Mouse (Mus musculus): ENCODE data around the gene Ttyh3. TPM values are rescaled to one million over a fixed set of nuclear protein-coding genes. Genes with fewer than 3 reads are reported as not detected.

The Ttyh3 gene
- polyA plus RNA-seq, 1 experiment, result 72.5 TPM

GRCm38 (mm10) chr5:140633432-140633831 is 15.4 kb downstream of the Ttyh3 start:
- peaks cover 23% of the 10 kb centered on the region for H3K36me3 ChIP-seq (ENCODE audit: control insufficient read depth, insufficient read depth, low read length)
- no peak for TF ChIP-seq POLR2A (IDR thresholded peaks at IDR 0.05; ENCODE audit: low read depth, low read length)
- no peak for TF ChIP-seq CTCF (IDR thresholded peaks at IDR 0.05; ENCODE audit: extremely low read depth, insufficient read length, insufficient replicate concordance, low read depth, low read length)
- peaks cover 8% of the 10 kb centered on the region; the same call in 1 of the 2 replicates for H3K4me1 ChIP-seq (ENCODE audit: control insufficient read depth, insufficient read depth, insufficient read length, low read length)
- H3K27me3 ChIP-seq (ENCODE audit: control insufficient read depth, insufficient read depth, low read length), result no peaks in the 10 kb centered on the region
- 77% methylated on average over 7 of the region's 7 CpGs for WGBS
- H3K27ac ChIP-seq (ENCODE audit: insufficient read depth, low read depth, low read length), result no peak overlapping the region
- H3K4me3 ChIP-seq (ENCODE audit: low read depth, low read length), result no peak overlapping the region

- H3K27me3 ChIP-seq (ENCODE audit: control insufficient read depth, insufficient read depth, low read length), result no peaks in the 10 kb centered on the region
- H3K27ac ChIP-seq (ENCODE audit: insufficient read depth, low read depth, low read length), result no peak overlapping the region
- no peak for TF ChIP-seq POLR2A (IDR thresholded peaks at IDR 0.05; ENCODE audit: low read depth, low read length)
- TF ChIP-seq CTCF (IDR thresholded peaks at IDR 0.05; ENCODE audit: extremely low read depth, insufficient read length, insufficient replicate concordance, low read depth, low read length), result peak; percentile 56; the same call in 1 of the 2 replicates
- peaks cover 41% of the 10 kb centered on the region for H3K36me3 ChIP-seq (ENCODE audit: control insufficient read depth, insufficient read depth, low read length)
- WGBS, result 87% methylated on average over 9 of the region's 9 CpGs
- peaks cover 10% of the 10 kb centered on the region for H3K4me1 ChIP-seq (ENCODE audit: control insufficient read depth, insufficient read depth, insufficient read length, low read length)
- H3K4me3 ChIP-seq (ENCODE audit: low read depth, low read length), result no peak overlapping the region
Measured at GRCm38 (mm10) chr5:140628995-140629394, 19.8 kb downstream of the Ttyh3 start.

GRCm38 (mm10) chr5:140627580-140627979 is 21.3 kb downstream of the Ttyh3 start:
- 96% methylated on average over 5 of the region's 5 CpGs for WGBS
- H3K4me1 ChIP-seq (ENCODE audit: control insufficient read depth, insufficient read depth, insufficient read length, low read length), result peaks cover 19% of the 10 kb centered on the region
- peak; percentile 14; the same call in 1 of the 2 replicates for TF ChIP-seq CTCF (IDR thresholded peaks at IDR 0.05; ENCODE audit: extremely low read depth, insufficient read length, insufficient replicate concordance, low read depth, low read length)
- no peak for TF ChIP-seq POLR2A (IDR thresholded peaks at IDR 0.05; ENCODE audit: low read depth, low read length)
- H3K36me3 ChIP-seq (ENCODE audit: control insufficient read depth, insufficient read depth, low read length), result peaks cover 37% of the 10 kb centered on the region
- H3K27me3 ChIP-seq (ENCODE audit: control insufficient read depth, insufficient read depth, low read length), result no peaks in the 10 kb centered on the region
- H3K4me3 ChIP-seq (ENCODE audit: low read depth, low read length), result no peak overlapping the region
- H3K27ac ChIP-seq (ENCODE audit: insufficient read depth, low read depth, low read length), result no peak overlapping the region

GRCm38 (mm10) chr5:140624961-140625360 is 23.9 kb downstream of the Ttyh3 start:
- Histone ChIP-seq H3K4me1 (ENCODE audit: control insufficient read depth, insufficient read depth, insufficient read length, low read length) (peaks cover 19% of the 10 kb centered on the region), H3K27ac (ENCODE audit: insufficient read depth, low read depth, low read length) (no peak overlapping the region), H3K27me3 (ENCODE audit: control insufficient read depth, insufficient read depth, low read length) (no peaks in the 10 kb centered on the region), H3K4me3 (ENCODE audit: low read depth, low read length) (no peak overlapping the region), H3K36me3 (ENCODE audit: control insufficient read depth, insufficient read depth, low read length) (peaks cover 33% of the 10 kb centered on the region)
- TF ChIP-seq POLR2A (IDR thresholded peaks at IDR 0.05; ENCODE audit: low read depth, low read length) (no peak), CTCF (IDR thresholded peaks at IDR 0.05; ENCODE audit: extremely low read depth, insufficient read length, insufficient replicate concordance, low read depth, low read length) (no peak)
- 94% methylated on average over 13 of the region's 13 CpGs for WGBS

- TF ChIP-seq CTCF (IDR thresholded peaks at IDR 0.05; ENCODE audit: extremely low read depth, insufficient read length, insufficient replicate concordance, low read depth, low read length) (no peak), POLR2A (IDR thresholded peaks at IDR 0.05; ENCODE audit: low read depth, low read length) (no peak)
- H3K27ac ChIP-seq (ENCODE audit: insufficient read depth, low read depth, low read length), result no peak overlapping the region
- peaks cover 19% of the 10 kb centered on the region for H3K4me1 ChIP-seq (ENCODE audit: control insufficient read depth, insufficient read depth, insufficient read length, low read length)
- no peak overlapping the region for H3K4me3 ChIP-seq (ENCODE audit: low read depth, low read length)
- 52% methylated on average over 5 of the region's 5 CpGs for WGBS
- H3K27me3 ChIP-seq (ENCODE audit: control insufficient read depth, insufficient read depth, low read length), result no peaks in the 10 kb centered on the region
- H3K36me3 ChIP-seq (ENCODE audit: control insufficient read depth, insufficient read depth, low read length), result peaks cover 31% of the 10 kb centered on the region
Measured at GRCm38 (mm10) chr5:140624238-140624637, 24.6 kb downstream of the Ttyh3 start.

- H3K27me3 ChIP-seq (ENCODE audit: control insufficient read depth, insufficient read depth, low read length), result no peaks in the 10 kb centered on the region
- H3K36me3 ChIP-seq (ENCODE audit: control insufficient read depth, insufficient read depth, low read length), result peaks cover 28% of the 10 kb centered on the region
- TF ChIP-seq POLR2A (IDR thresholded peaks at IDR 0.05; ENCODE audit: low read depth, low read length) (no peak), CTCF (IDR thresholded peaks at IDR 0.05; ENCODE audit: extremely low read depth, insufficient read length, insufficient replicate concordance, low read depth, low read length) (no peak)
- H3K27ac ChIP-seq (ENCODE audit: insufficient read depth, low read depth, low read length), result no peak overlapping the region
- 47% methylated on average over 4 of the region's 4 CpGs for WGBS
- no peak overlapping the region for H3K4me3 ChIP-seq (ENCODE audit: low read depth, low read length)
- peaks cover 19% of the 10 kb centered on the region for H3K4me1 ChIP-seq (ENCODE audit: control insufficient read depth, insufficient read depth, insufficient read length, low read length)
Measured at GRCm38 (mm10) chr5:140623791-140624190, 25.0 kb downstream of the Ttyh3 start.

- TF ChIP-seq CTCF (IDR thresholded peaks at IDR 0.05; ENCODE audit: extremely low read depth, insufficient read length, insufficient replicate concordance, low read depth, low read length) (no peak), POLR2A (IDR thresholded peaks at IDR 0.05; ENCODE audit: low read depth, low read length) (no peak)
- Histone ChIP-seq H3K27ac (ENCODE audit: insufficient read depth, low read depth, low read length) (peak overlapping the region; percentile 21; the same call in 1 of the 2 replicates), H3K27me3 (ENCODE audit: control insufficient read depth, insufficient read depth, low read length) (no peaks in the 10 kb centered on the region), H3K4me1 (ENCODE audit: control insufficient read depth, insufficient read depth, insufficient read length, low read length) (peaks cover 19% of the 10 kb centered on the region), H3K36me3 (ENCODE audit: control insufficient read depth, insufficient read depth, low read length) (peaks cover 25% of the 10 kb centered on the region; the same call in 1 of the 2 replicates), H3K4me3 (ENCODE audit: low read depth, low read length) (peak overlapping the region; percentile 9; the same call in 1 of the 2 replicates)
- 70% methylated on average over 23 of the region's 23 CpGs for WGBS
Measured at GRCm38 (mm10) chr5:140622978-140623670, 25.7 kb downstream of the Ttyh3 start.

Measured in small intestine, adult 2 months (tissue).